Mouse (Mus musculus) myocyte (in vitro differentiated cells): ENCODE results near the gene Bnip2. TPM values are rescaled to one million over a fixed set of nuclear protein-coding genes. Genes with fewer than 3 reads are reported as not detected.

Source experiments
- H3K27me3 ChIP-seq: one replicate; pipeline ENCODE4 v1.6.1; 2011; ENCODE audit not compliant: control insufficient read depth, insufficient read depth, insufficient read length
- H3K36me3 ChIP-seq: one replicate; pipeline ENCODE4 v1.6.1; 2011; ENCODE audit not compliant: control insufficient read depth, insufficient read depth
- H3K4me2 ChIP-seq: one replicate; pipeline ENCODE4 v1.6.1; 2011; ENCODE audit warnings: low read depth, control low read depth
- H3K4me3 ChIP-seq: one replicate; pipeline ENCODE4 v1.5.1; 2011; ENCODE audit warnings: mild to moderate bottlenecking, control low read depth, moderate library complexity
- H3K79me2 ChIP-seq: one replicate; pipeline ENCODE4 v1.6.1; 2011; ENCODE audit not compliant: control insufficient read depth, insufficient read depth
- H3ac ChIP-seq: one replicate; pipeline ENCODE4 v1.6.1; 2011; ENCODE audit not compliant: control insufficient read depth, insufficient read length
- CEBPB ChIP-seq: IDR thresholded peaks from 2 replicates; pipeline ENCODE4 v1.6.1; 2011; ENCODE audit warnings: mild to moderate bottlenecking, moderate library complexity; ENCODE audit not compliant: poor library complexity, insufficient read depth, severe bottlenecking
- E2F4 ChIP-seq: IDR thresholded peaks from one replicate; pipeline ENCODE4 v1.6.1; 2011; ENCODE audit warnings: mild to moderate bottlenecking, control low read depth, moderate library complexity; ENCODE audit not compliant: insufficient read depth
- MAX ChIP-seq: IDR thresholded peaks from one replicate; pipeline ENCODE4 v1.6.1; 2011; ENCODE audit warnings: low read depth, mild to moderate bottlenecking, control low read depth
- MYOD1 ChIP-seq, 3 experiments: IDR thresholded peaks; one replicate each; pipeline ENCODE4 v1.6.1; 2011; ENCODE audit warnings: control low read depth in 2 of 3, low read depth in 2 of 3, mild to moderate bottlenecking in 2 of 3, moderate library complexity in 1 of 3; ENCODE audit not compliant: insufficient read length in 2 of 3, control insufficient read depth in 1 of 3
- MYOG ChIP-seq, 3 experiments: IDR thresholded peaks; one replicate each; pipeline ENCODE4 v1.6.1; 2011; ENCODE audit warnings: control low read depth in 2 of 3, low read depth in 2 of 3, mild to moderate bottlenecking in 2 of 3; ENCODE audit not compliant: insufficient read length in 2 of 3, control insufficient read depth in 1 of 3, insufficient read depth in 1 of 3
- POLR2A ChIP-seq: IDR thresholded peaks from one replicate; pipeline ENCODE4 v1.6.1; 2011; ENCODE audit warnings: low read depth, mild to moderate bottlenecking, control low read depth, moderate library complexity; ENCODE audit not compliant: insufficient read length
- POLR2AphosphoS2 ChIP-seq: IDR thresholded peaks from one replicate; pipeline ENCODE4 v1.6.1; 2011; ENCODE audit warnings: low read depth, control low read depth; ENCODE audit not compliant: insufficient read length
- REST ChIP-seq: IDR thresholded peaks from one replicate; pipeline ENCODE4 v1.6.1; 2011; ENCODE audit warnings: mild to moderate bottlenecking, control low read depth, moderate library complexity; ENCODE audit not compliant: insufficient read depth, insufficient read length
- SRF ChIP-seq: IDR thresholded peaks from one replicate; pipeline ENCODE4 v1.6.1; 2011; ENCODE audit warnings: low read depth; ENCODE audit not compliant: control insufficient read depth, insufficient read length
- TCF12 ChIP-seq: IDR thresholded peaks from one replicate; pipeline ENCODE4 v1.6.1; 2011; ENCODE audit warnings: mild to moderate bottlenecking, control low read depth; ENCODE audit not compliant: poor library complexity, insufficient read depth, severe bottlenecking
- TCF3 ChIP-seq: IDR thresholded peaks from one replicate; pipeline ENCODE4 v1.6.1; 2011; ENCODE audit warnings: low read depth, control low read depth; ENCODE audit not compliant: insufficient read length
- USF1 ChIP-seq: IDR thresholded peaks from one replicate; pipeline ENCODE4 v1.6.1; 2011; ENCODE audit warnings: low read depth, mild to moderate bottlenecking, control low read depth, moderate library complexity
- polyA plus RNA-seq: library from polyadenylated mRNA; unstranded; fragments of >200 nt; fragmentation: generic; extraction: Trizol; gene quantifications from one replicate; pipeline ENCODE4 v1.2.1, GENCODE M21; 2012; ENCODE audit warnings: missing spikeins

The Bnip2 gene
- polyA plus RNA-seq, 1 experiment = 96.8 TPM

- Histone ChIP-seq H3K36me3 (peaks cover 50% of the 10 kb centered on the region), H3K4me3 (no peak overlapping the region), H3ac (no peak overlapping the region), H3K4me2 (no peak overlapping the region), H3K27me3 (no peaks in the 10 kb centered on the region), H3K79me2 (peaks cover 27% of the 10 kb centered on the region)
- no peak for TF ChIP-seq MYOG (IDR thresholded peaks at IDR 0.05; ENCODE audit: control insufficient read depth in 1 of 3, insufficient read depth in 1 of 3, insufficient read length in 2 of 3, low read depth in 2 of 3)
- TF ChIP-seq USF1 = no peak
- no peak for TF ChIP-seq TCF3
- no peak for TF ChIP-seq TCF12
- TF ChIP-seq CEBPB = no peak
- no peak for TF ChIP-seq POLR2A
- no peak for TF ChIP-seq MAX
- no peak for TF ChIP-seq E2F4
- no peak for TF ChIP-seq MYOD1 (IDR thresholded peaks at IDR 0.05; ENCODE audit: control insufficient read depth in 1 of 3, insufficient read length in 2 of 3, low read depth in 2 of 3)
- TF ChIP-seq REST = no peak
- TF ChIP-seq POLR2AphosphoS2 = no peak
These were observed 21.7 kb downstream of the Bnip2 start for GRCm38 (mm10) chr9:70010781-70011473.

- Histone ChIP-seq H3K36me3 (peaks cover 45% of the 10 kb centered on the region), H3K4me2 (peak overlapping the region; percentile 95), H3K27me3 (no peaks in the 10 kb centered on the region), H3K79me2 (peaks cover 29% of the 10 kb centered on the region), H3K4me3 (peak overlapping the region; percentile 67), H3ac (peak overlapping the region; percentile 55)
- no peak for TF ChIP-seq TCF12
- no peak for TF ChIP-seq POLR2AphosphoS2
- TF ChIP-seq MYOG (IDR thresholded peaks at IDR 0.05; ENCODE audit: control insufficient read depth in 1 of 3, insufficient read depth in 1 of 3, insufficient read length in 2 of 3, low read depth in 2 of 3) = no peak
- TF ChIP-seq MYOD1 (IDR thresholded peaks at IDR 0.05; ENCODE audit: control insufficient read depth in 1 of 3, insufficient read length in 2 of 3, low read depth in 2 of 3) = no peak
- TF ChIP-seq SRF = no peak
- no peak for TF ChIP-seq REST
- TF ChIP-seq E2F4 = no peak
- no peak for TF ChIP-seq TCF3
- no peak for TF ChIP-seq CEBPB
- no peak for TF ChIP-seq POLR2A
- no peak for TF ChIP-seq USF1
- no peak for TF ChIP-seq MAX
These were observed 22.5 kb downstream of the Bnip2 start for GRCm38 (mm10) chr9:70011537-70012407.

GRCm38 (mm10) chr9:70012408-70012901 is 23.2 kb downstream of the Bnip2 start, which contains the start of gene Gtf2a2:
Gene Gtf2a2 (plus strand): TSS chr9:70012550.
- no peak for TF ChIP-seq E2F4
- peak in 1 of 3 experiments; percentile 0 for TF ChIP-seq MYOG (IDR thresholded peaks at IDR 0.05; ENCODE audit: control insufficient read depth in 1 of 3, insufficient read depth in 1 of 3, insufficient read length in 2 of 3, low read depth in 2 of 3)
- no peak for TF ChIP-seq REST
- TF ChIP-seq POLR2A = peak; percentile 70
- TF ChIP-seq POLR2AphosphoS2 = peak; percentile 98
- TF ChIP-seq MYOD1 (IDR thresholded peaks at IDR 0.05; ENCODE audit: control insufficient read depth in 1 of 3, insufficient read length in 2 of 3, low read depth in 2 of 3) = peak in 1 of 3 experiments; percentile 26
- no peaks in the 10 kb centered on the region for H3K27me3 ChIP-seq
- peaks cover 44% of the 10 kb centered on the region for H3K36me3 ChIP-seq
- H3K4me2 ChIP-seq = peak within 1 kb of the TSS; percentile 95
- peak within 1 kb of the TSS; percentile 55 for H3ac ChIP-seq
- H3K79me2 ChIP-seq = peaks cover 32% of the 10 kb centered on the region
- peak within 1 kb of the TSS; percentile 67 for H3K4me3 ChIP-seq

DNA sequence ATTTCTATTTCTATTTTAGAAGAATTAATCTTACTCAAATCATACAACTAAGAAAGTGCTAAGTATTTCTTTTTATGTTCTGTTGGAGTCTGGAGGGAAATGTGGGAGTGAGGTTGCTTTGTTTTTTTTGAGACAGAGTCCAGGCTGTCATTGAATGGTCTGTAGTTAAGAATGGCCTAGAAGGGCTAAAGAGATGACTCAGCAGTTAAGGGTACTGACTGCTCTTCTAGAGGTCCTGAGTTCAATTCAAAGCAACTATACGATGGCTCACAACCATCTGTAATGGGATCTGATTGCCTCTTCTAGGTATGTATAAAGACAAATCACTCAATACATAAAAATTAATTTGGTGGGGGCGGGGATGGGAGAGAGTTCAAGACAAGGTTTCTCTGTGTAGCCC is 26.4 kb downstream of the Bnip2 start:
- no peaks in the 10 kb centered on the region for H3K27me3 ChIP-seq
- peaks cover 32% of the 10 kb centered on the region for H3K79me2 ChIP-seq
- H3K36me3 ChIP-seq = peaks cover 26% of the 10 kb centered on the region
- no peak for TF ChIP-seq MAX
- no peak for TF ChIP-seq SRF
- no peak for TF ChIP-seq CEBPB
- TF ChIP-seq USF1 = no peak
- TF ChIP-seq POLR2A = no peak
- no peak for TF ChIP-seq MYOG (IDR thresholded peaks at IDR 0.05; ENCODE audit: control insufficient read depth in 1 of 3, insufficient read depth in 1 of 3, insufficient read length in 2 of 3, low read depth in 2 of 3)
- TF ChIP-seq POLR2AphosphoS2 = no peak
- no peak for TF ChIP-seq TCF12
- no peak for TF ChIP-seq MYOD1 (IDR thresholded peaks at IDR 0.05; ENCODE audit: control insufficient read depth in 1 of 3, insufficient read length in 2 of 3, low read depth in 2 of 3)
- no peak for TF ChIP-seq E2F4
- no peak for TF ChIP-seq REST
- TF ChIP-seq TCF3 = no peak
- no peak overlapping the region for H3K4me2 ChIP-seq
- no peak overlapping the region for H3K4me3 ChIP-seq
- H3ac ChIP-seq = no peak overlapping the region
